Mouse (Mus musculus) lung, embryonic 14.5 days (tissue): ENCODE data around the gene Wipi1. TPM values are rescaled to one million over a fixed set of nuclear protein-coding genes. Genes with fewer than 3 reads are reported as not detected.

Experiments used
- ATAC-seq: fragments of 200-750 bp; cut with Nextera tagmentation; 2 replicates; pipeline ENCODE4 v1.8.0; 2017; ENCODE audit warnings: mild to moderate bottlenecking, moderate TSS enrichment, moderate library complexity; ENCODE audit not compliant: insufficient read depth
- DNase-seq: peaks from one replicate; pipeline ENCODE4 v3.0.0-alpha.2; 2015
- H3K27ac ChIP-seq: fragments of 300-500 bp; sonication (generic); 2 replicates; pipeline ENCODE4 v1.5.1; 2014; ENCODE audit warnings: low read depth, mild to moderate bottlenecking, moderate library complexity
- H3K27me3 ChIP-seq: fragments of 300-500 bp; sonication (generic); 2 replicates; pipeline ENCODE4 v1.6.1; 2014; ENCODE audit warnings: low read length, control low read depth; ENCODE audit not compliant: insufficient read depth
- H3K36me3 ChIP-seq: fragments of 300-500 bp; sonication (generic); 2 replicates; pipeline ENCODE4 v1.6.1; 2014; ENCODE audit warnings: control low read depth; ENCODE audit not compliant: insufficient read depth
- H3K4me1 ChIP-seq: fragments of 300-500 bp; sonication (generic); 2 replicates; pipeline ENCODE4 v1.6.1; 2014; ENCODE audit warnings: antibody characterized with exemption, control low read depth; ENCODE audit not compliant: insufficient read depth
- H3K4me2 ChIP-seq: fragments of 300-500 bp; sonication (generic); 2 replicates; pipeline ENCODE4 v1.6.1; 2014; ENCODE audit warnings: mild to moderate bottlenecking
- H3K4me3 ChIP-seq: fragments of 300-500 bp; sonication (generic); 2 replicates; pipeline ENCODE4 v1.5.1; 2014; ENCODE audit warnings: low read depth, low read length
- H3K9ac ChIP-seq: fragments of 300-500 bp; sonication (generic); 2 replicates; pipeline ENCODE4 v1.6.1; 2014
- H3K9me3 ChIP-seq: fragments of 300-500 bp; sonication (generic); 2 replicates; pipeline ENCODE4 v1.6.1; 2016; ENCODE audit warnings: low read depth, low read length, control low read depth
- CTCF ChIP-seq: IDR thresholded peaks from 2 replicates; pipeline ENCODE4 v1.5.1; 2016; ENCODE audit warnings: antibody characterized with exemption, low read depth
- WGBS: fragments of 180-500 bp; shearing (Covaris S2); extraction: QIAGEN DNeasy Blood & Tissue Kit; methylation state at CpG from one replicate; pipeline ENCODE4 v1.1.7; 2014; 5-methylcytosine and 5-hydroxymethylcytosine counted together
- polyA plus RNA-seq: library from polyadenylated mRNA; unstranded; fragments of >200 nt; fragmentation: Nextera tagmentation; extraction: Ambion mirVana; gene quantifications from 2 replicates; pipeline ENCODE4 v1.2.1, GENCODE M21; 2014

Wipi1 gene
- polyA plus RNA-seq, 1 experiment from 2014 or later, result 24.9 TPM

GRCm38 (mm10) chr11:109579999-109580398 lies 31.8 kb downstream of the Wipi1 start:
- TF ChIP-seq CTCF, result no peak
- Histone ChIP-seq H3K4me1 (no peaks in the 10 kb centered on the region), H3K27me3 (no peaks in the 10 kb centered on the region), H3K9ac (no peak overlapping the region), H3K4me2 (no peak overlapping the region), H3K27ac (no peak overlapping the region), H3K9me3 (no peaks in the 10 kb centered on the region), H3K36me3 (peaks cover 46% of the 10 kb centered on the region; the same call in 1 of the 2 replicates), H3K4me3 (no peak overlapping the region)
- 90% methylated on average over 9 of the region's 9 CpGs for WGBS
- ATAC-seq (no peak), DNase-seq (no peak)

DNA sequence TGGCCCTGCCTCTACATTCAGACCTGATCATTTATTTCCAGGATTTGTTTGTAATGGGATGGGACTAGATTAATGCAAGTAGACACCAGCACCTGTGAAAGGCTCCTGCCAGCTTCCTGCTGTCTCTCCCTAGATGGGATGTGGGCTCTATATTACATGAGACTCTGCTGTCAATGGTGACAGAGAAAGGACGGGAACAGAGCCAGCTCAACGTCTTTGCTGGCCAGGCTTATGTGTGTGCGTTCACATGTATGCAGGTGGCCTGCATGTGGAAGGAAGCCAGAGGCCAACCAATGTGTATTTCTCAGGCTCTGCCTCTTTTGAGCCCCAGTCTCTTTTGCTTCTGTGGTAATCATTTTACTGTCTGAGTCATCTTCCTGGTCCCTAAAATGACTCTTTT lies 33.2 kb downstream of the Wipi1 start:
- ATAC-seq (no peak), DNase-seq (no peak)
- Histone ChIP-seq H3K4me3 (no peak overlapping the region), H3K36me3 (peaks cover 46% of the 10 kb centered on the region; the same call in 1 of the 2 replicates), H3K4me1 (no peaks in the 10 kb centered on the region), H3K9ac (no peak overlapping the region), H3K27ac (no peak overlapping the region), H3K4me2 (no peak overlapping the region), H3K9me3 (no peaks in the 10 kb centered on the region), H3K27me3 (no peaks in the 10 kb centered on the region)
- 58% methylated on average over 3 of the region's 3 CpGs for WGBS
- no peak for TF ChIP-seq CTCF

GRCm38 (mm10) chr11:109575832-109576231 lies 35.9 kb downstream of the Wipi1 start:
- Histone ChIP-seq H3K27ac (no peak overlapping the region), H3K9me3 (no peaks in the 10 kb centered on the region), H3K27me3 (no peaks in the 10 kb centered on the region), H3K9ac (no peak overlapping the region), H3K36me3 (peaks cover 36% of the 10 kb centered on the region; the same call in 1 of the 2 replicates), H3K4me1 (no peaks in the 10 kb centered on the region), H3K4me3 (no peak overlapping the region), H3K4me2 (no peak overlapping the region)
- 50% methylated on average over 6 of the region's 6 CpGs for WGBS
- DNase-seq (peak; percentile 89), ATAC-seq (peak; percentile 51)
- no peak for TF ChIP-seq CTCF

- no peaks in the 10 kb centered on the region for H3K27me3 ChIP-seq
- 50% methylated on average over 2 of the region's 2 CpGs for whole genome bisulfite sequencing
These were observed 37.2 kb downstream of the Wipi1 start for GRCm38 (mm10) chr11:109574604-109575003.

DNA sequence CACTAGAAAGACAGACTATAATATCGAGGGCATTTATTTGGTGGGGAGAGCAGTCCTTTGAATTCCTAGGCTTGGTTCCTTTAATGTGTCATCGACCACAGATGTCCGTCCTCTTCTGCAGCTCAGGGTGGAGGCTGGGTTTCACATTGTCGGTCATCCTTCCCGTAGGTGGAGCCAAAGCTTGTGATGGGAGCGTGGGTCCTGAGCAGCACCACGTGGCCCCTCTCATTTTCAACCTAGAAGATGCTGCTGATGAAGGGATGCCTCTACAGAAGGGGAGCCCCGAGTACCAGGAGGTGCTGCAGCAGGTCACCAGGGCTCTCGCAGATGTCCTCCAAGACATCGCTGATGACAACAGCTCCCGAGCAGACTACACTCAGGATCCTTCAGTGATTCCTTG lies 39.7 kb downstream of the Wipi1 start:
- no peak overlapping the region for H3K4me3 ChIP-seq
- H3K36me3 ChIP-seq, result 0 out of 2 replicates have a peak, but pooled peaks cover 14% of the 10 kb centered on the region
- 81% methylated on average over 11 of the region's 11 CpGs for WGBS
- no peaks in the 10 kb centered on the region for H3K27me3 ChIP-seq
- no peaks in the 10 kb centered on the region for H3K9me3 ChIP-seq
- no peak for DNase-seq
- H3K4me1 ChIP-seq, result no peaks in the 10 kb centered on the region
- H3K27ac ChIP-seq, result no peak overlapping the region
- no peak for ATAC-seq
- no peak overlapping the region for H3K4me2 ChIP-seq
- no peak for TF ChIP-seq CTCF
- no peak overlapping the region for H3K9ac ChIP-seq

More at GRCm38 (mm10) chr11:109574604-109575003, 37.2 kb downstream of the Wipi1 start:
- ATAC-seq (peak; percentile 36; the same call in 1 of the 2 replicates), DNase-seq (peak; percentile 72)
- no peak overlapping the region for H3K4me2 ChIP-seq
- no peaks in the 10 kb centered on the region for H3K4me1 ChIP-seq
- no peak overlapping the region for H3K4me3 ChIP-seq
- no peak overlapping the region for H3K9ac ChIP-seq
- peaks cover 29% of the 10 kb centered on the region; the same call in 1 of the 2 replicates for H3K36me3 ChIP-seq
- H3K9me3 ChIP-seq, result no peaks in the 10 kb centered on the region
- no peak for TF ChIP-seq CTCF
- H3K27ac ChIP-seq, result 0 out of 2 replicates have a peak overlapping the region, but pooled peaks have one; percentile 13

DNA sequence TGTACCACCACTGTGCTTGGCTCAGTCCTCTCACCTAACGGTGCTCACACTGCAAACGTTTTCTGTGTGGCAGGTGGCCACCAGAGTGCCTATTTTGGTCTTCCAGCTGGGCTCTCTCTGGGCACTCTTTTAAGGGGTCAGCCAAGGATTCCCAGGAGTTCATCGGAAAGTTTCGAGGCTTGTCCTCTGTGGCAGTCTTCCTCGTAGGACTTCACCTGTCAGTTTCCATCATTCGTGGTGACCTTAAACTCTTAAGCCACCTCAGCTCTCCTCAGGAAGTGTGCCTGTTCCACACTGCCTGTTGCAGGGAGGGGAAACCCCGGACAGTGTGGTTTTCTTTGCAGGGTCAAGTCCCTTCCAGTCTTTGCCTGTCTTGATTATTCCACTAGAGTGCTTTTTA lies 42.0 kb downstream of the Wipi1 start:
- DNase-seq (no peak), ATAC-seq (no peak)
- Histone ChIP-seq H3K4me1 (no peaks in the 10 kb centered on the region), H3K4me2 (no peak overlapping the region), H3K9me3 (no peaks in the 10 kb centered on the region), H3K36me3 (0 out of 2 replicates have a peak, but pooled peaks cover 6% of the 10 kb centered on the region), H3K27me3 (no peaks in the 10 kb centered on the region), H3K4me3 (no peak overlapping the region), H3K27ac (no peak overlapping the region), H3K9ac (no peak overlapping the region)
- WGBS, result 66% methylated on average over 7 of the region's 7 CpGs
- TF ChIP-seq CTCF, result no peak

GRCm38 (mm10) chr11:109569007-109569618 lies 42.7 kb downstream of the Wipi1 start:
- 0 out of 2 replicates have a peak, but pooled peaks cover 6% of the 10 kb centered on the region for H3K36me3 ChIP-seq
- no peaks in the 10 kb centered on the region for H3K27me3 ChIP-seq
- no peak overlapping the region for H3K4me2 ChIP-seq
- H3K9ac ChIP-seq, result no peak overlapping the region
- H3K27ac ChIP-seq, result no peak overlapping the region
- WGBS, result 68% methylated on average over 12 of the region's 12 CpGs
- no peak for ATAC-seq
- no peaks in the 10 kb centered on the region for H3K9me3 ChIP-seq
- TF ChIP-seq CTCF, result no peak
- no peak for DNase-seq
- H3K4me1 ChIP-seq, result no peaks in the 10 kb centered on the region
- H3K4me3 ChIP-seq, result no peak overlapping the region
